1 mouse cellular context compared by ENCODE assay signal in the genomic region with DNA sequence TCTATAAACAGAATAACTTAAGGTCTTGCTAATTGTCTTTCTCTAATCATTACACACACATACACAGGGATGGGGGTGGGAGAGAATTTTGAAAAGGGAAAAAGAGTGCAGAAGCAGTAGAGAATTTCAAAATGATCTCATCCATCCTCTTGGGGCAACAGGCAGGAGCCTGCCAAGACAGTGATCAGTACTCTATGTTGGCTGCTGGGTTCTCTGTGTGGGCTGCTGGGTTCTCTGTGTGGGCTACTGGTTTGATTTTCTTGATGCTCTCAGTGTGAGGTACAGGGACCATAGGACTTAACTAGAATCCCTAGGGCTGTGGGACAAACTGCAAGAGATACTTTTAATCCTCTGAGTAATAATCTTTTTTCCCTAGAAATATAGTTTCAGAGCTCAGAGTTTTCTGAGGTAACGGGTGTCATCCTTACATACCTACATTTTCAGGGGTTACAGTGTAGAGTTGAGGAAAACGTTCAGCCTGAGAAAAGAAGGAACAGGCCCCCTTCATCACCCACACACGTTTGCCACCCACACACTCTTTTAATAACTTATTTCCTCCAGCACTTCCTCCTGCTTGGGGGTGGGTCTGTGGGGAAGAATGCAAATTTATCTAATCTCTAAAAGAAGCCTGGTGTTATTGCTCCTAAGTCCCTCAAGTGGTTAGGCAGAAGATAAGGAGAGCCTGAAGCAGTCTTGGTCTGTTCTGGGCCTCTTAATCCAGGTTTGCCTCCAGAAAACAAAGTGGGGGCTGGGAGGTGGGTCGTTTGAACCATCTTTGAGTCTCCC.
TF ChIP-seq lines count a peak whose summit lies in the region.

No protein-coding gene starts in this region.

TF ChIP-seq in CH12.LX, 34 proteins besides CTCF, POLR2A, EP300 and RAD21 (continued from another document):
- TF ChIP-seq SIN3A (IDR thresholded peaks at IDR 0.05; ENCODE audit: low read length) (no peak), CHD1 (IDR thresholded peaks at IDR 0.05; ENCODE audit: low read depth, low read length) (0 out of 2 replicates have a peak, but pooled peaks have one; percentile 17)
